Mouse (Mus musculus): ENCODE data around the gene Ctnnbl1. TPM values are rescaled to one million over a fixed set of nuclear protein-coding genes. Genes with fewer than 3 reads are reported as not detected.

Gene Ctnnbl1
- polyA plus RNA-seq, 1 experiment = 0.98 TPM

DNA sequence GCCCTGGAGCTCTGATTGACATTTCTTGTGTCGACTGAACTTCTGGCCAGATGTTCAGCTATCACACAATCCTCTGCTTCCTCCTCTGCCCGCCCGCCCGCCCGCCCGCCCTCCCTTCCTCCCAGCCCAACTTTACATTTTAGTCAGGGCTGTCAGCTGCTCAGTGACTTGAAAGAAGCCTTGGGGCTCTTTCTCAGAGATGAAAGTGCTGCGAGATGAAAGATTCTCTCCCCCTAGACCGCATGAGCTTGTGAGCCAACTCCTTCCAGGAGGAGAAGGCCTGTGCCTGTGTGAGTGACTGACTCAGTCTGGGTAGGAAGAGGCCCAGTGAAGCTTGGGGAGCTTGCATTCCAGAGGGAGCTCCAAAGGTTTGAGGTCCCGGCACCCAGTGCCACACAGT is 9.4 kb downstream of the Ctnnbl1 start:
- TF ChIP-seq GATA1 (IDR thresholded peaks at IDR 0.05; ENCODE audit: low read length) (no peak), TAL1 (IDR thresholded peaks at IDR 0.05; ENCODE audit: low read length) (no peak)
- Histone ChIP-seq H3K4me3 (replicated peaks) (no peak overlapping the region), H3K9me3 (ENCODE audit: control insufficient read depth, low read length) (no peaks in the 10 kb centered on the region), H3K36me3 (ENCODE audit: control insufficient read depth) (peaks cover 17% of the 10 kb centered on the region), H3K4me1 (ENCODE audit: control insufficient read depth) (peaks cover 6% of the 10 kb centered on the region), H3K27me3 (ENCODE audit: control insufficient read depth) (no peaks in the 10 kb centered on the region)

DNA sequence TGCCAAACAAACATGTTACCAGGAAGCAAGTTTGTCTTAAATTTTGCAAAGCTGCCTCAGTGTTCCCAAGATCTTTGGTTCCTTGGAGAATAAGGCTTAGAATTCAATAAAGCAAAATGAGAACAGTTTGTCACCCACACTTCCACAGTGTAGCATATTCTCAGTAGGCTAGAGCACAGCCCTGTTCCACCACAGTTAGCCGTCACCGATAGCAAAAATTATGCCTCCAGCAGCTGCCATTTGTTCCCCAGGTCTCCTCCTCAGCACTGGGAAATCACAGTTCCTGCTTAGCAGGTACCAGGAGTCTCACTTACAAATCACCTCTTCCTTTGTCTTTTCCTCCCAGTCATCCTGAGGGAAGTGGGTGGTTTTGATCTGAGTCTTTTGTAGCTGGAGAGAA is 10.8 kb downstream of the Ctnnbl1 start:
- H3K9me3 ChIP-seq (ENCODE audit: control insufficient read depth, low read length) = no peaks in the 10 kb centered on the region
- H3K27me3 ChIP-seq (ENCODE audit: control insufficient read depth) = no peaks in the 10 kb centered on the region
- peaks cover 17% of the 10 kb centered on the region for H3K4me1 ChIP-seq (ENCODE audit: control insufficient read depth)
- no peak overlapping the region for H3K4me3 ChIP-seq (replicated peaks)
- no peak for TF ChIP-seq TAL1 (IDR thresholded peaks at IDR 0.05; ENCODE audit: low read length)
- no peak for TF ChIP-seq GATA1 (IDR thresholded peaks at IDR 0.05; ENCODE audit: low read length)
- H3K36me3 ChIP-seq (ENCODE audit: control insufficient read depth) = peaks cover 21% of the 10 kb centered on the region

DNA sequence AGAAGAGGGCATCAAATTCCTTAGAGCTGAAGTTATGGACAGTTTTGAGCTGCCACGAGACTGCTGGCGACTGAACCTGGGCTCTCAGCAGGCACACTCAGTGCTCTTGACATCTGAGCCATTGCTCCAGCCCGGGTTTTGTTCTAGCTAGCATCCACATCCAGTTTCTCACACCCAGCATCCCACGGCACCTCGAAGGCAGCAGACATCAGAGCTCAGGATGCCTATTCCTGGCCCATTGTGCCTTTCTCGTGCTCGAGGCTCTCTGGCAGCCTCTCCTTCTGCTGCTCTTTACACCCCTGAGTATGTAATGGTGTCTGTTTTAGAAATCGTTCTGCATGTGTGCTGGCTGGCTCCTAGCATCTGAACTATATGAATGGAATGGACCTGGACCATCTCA is 13.3 kb downstream of the Ctnnbl1 start:
- no peaks in the 10 kb centered on the region for H3K27me3 ChIP-seq (ENCODE audit: control insufficient read depth)
- H3K9me3 ChIP-seq (ENCODE audit: control insufficient read depth, low read length) = no peaks in the 10 kb centered on the region
- no peak overlapping the region for H3K4me3 ChIP-seq (replicated peaks)
- TF ChIP-seq GATA1 (IDR thresholded peaks at IDR 0.05; ENCODE audit: low read length) = no peak
- TF ChIP-seq TAL1 (IDR thresholded peaks at IDR 0.05; ENCODE audit: low read length) = no peak
- peaks cover 25% of the 10 kb centered on the region for H3K36me3 ChIP-seq (ENCODE audit: control insufficient read depth)
- peaks cover 23% of the 10 kb centered on the region for H3K4me1 ChIP-seq (ENCODE audit: control insufficient read depth)

DNA sequence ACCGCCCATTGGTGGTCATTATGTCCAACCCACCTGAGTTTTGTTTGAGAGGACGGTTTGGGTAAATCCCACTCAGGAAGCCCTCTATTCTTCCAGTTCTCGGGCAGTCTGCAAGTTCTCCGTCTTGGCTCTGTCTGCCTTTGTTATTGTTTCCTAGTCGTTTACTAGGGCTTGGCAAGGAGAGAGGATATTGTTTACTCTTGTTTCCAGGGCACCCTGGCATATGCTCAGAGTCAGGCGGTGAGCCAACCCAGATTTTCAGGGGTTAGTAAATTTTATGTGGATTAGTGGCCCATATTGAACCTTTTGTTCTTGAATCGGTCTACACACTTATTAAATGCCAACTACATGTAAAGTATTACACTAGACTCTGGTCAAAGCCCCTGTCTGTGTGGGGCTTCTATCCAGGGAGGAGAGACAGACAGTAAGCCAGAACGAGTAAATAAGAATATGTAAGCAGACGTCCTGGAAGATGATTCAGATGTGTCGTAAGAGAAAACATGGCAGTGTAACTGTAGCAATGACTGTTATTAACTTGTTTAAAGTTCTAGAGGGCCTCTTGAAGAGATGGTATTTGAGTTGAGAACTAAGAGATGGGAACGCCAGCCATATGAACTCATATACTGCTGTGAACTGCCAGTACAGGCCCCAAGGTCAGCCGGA is 13.9 kb downstream of the Ctnnbl1 start:
- Histone ChIP-seq H3K9me3 (ENCODE audit: control insufficient read depth, low read length) (no peaks in the 10 kb centered on the region), H3K4me3 (replicated peaks) (no peak overlapping the region), H3K4me1 (ENCODE audit: control insufficient read depth) (peaks cover 24% of the 10 kb centered on the region), H3K36me3 (ENCODE audit: control insufficient read depth) (peaks cover 25% of the 10 kb centered on the region), H3K27me3 (ENCODE audit: control insufficient read depth) (no peaks in the 10 kb centered on the region)
- no peak for TF ChIP-seq GATA1 (IDR thresholded peaks at IDR 0.05; ENCODE audit: low read length)
- no peak for TF ChIP-seq TAL1 (IDR thresholded peaks at IDR 0.05; ENCODE audit: low read length)

DNA sequence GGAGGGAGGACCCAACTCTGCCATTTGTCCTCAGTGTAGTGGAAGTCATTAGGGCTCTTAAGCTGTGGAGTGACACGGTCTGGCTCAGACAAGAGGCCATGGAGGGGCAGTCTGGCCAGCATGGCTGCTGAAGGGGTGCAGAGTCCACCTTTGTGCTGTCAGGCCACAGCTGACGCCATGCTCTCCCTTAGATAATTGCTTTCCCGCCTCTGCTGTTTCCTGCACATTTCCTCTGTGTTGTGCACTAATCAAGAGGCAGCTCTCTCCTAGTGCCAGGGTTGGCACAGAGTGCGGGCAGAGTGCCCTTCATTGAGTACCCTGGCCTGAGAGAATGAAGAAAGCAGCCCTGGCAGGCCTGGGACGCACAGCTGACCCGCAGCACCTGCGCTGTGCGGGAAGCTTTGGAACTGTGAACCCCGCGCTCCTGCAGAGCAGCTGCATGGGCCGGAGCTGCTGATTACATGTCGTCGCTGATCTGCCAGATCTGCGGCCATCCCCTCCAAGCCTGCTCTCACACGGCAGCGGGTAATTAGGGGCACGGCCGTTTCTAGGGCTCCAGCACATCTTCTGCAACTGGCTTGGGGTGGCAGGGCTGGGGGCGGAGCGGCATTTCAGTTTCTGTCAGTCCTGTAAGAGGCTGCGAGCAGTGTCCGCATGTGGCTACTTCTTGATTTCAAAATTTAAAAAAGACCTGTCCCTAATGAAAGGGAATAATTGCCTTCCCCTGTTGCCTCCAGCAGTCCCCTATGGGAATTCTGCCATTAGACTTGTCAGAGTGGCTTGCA is 14.6 kb downstream of the Ctnnbl1 start:
- H3K4me3 ChIP-seq (replicated peaks) = no peak overlapping the region

DNA sequence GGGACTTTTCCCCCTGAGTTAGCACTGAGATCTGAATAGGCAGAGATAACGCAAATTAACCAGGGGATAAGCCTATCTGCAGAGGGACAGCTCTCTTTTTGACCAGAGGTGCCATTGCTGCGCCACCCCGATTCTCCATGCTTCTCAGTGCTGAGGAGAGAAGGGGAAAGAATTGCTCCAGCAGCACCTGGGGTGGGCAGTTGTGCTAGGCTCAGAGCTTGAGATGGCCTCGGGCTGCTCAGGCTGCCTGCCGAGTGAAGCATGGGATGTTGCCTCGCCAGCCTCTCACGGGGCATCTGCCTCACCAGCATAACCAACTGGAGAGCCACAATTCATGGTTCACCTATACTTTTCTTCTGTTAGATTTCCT is 15.2 kb downstream of the Ctnnbl1 start:
- TF ChIP-seq GATA1 (IDR thresholded peaks at IDR 0.05; ENCODE audit: low read length) = no peak
- no peak for TF ChIP-seq TAL1 (IDR thresholded peaks at IDR 0.05; ENCODE audit: low read length)
- H3K4me3 ChIP-seq (replicated peaks) = no peak overlapping the region
- no peaks in the 10 kb centered on the region for H3K9me3 ChIP-seq (ENCODE audit: control insufficient read depth, low read length)
- H3K36me3 ChIP-seq (ENCODE audit: control insufficient read depth) = peaks cover 25% of the 10 kb centered on the region
- no peaks in the 10 kb centered on the region for H3K27me3 ChIP-seq (ENCODE audit: control insufficient read depth)
- peaks cover 20% of the 10 kb centered on the region for H3K4me1 ChIP-seq (ENCODE audit: control insufficient read depth)

More for the DNA sequence above, 14.6 kb downstream of the Ctnnbl1 start:
- H3K9me3 ChIP-seq (ENCODE audit: control insufficient read depth, low read length) = no peaks in the 10 kb centered on the region
- peaks cover 22% of the 10 kb centered on the region for H3K4me1 ChIP-seq (ENCODE audit: control insufficient read depth)
- TF ChIP-seq GATA1 (IDR thresholded peaks at IDR 0.05; ENCODE audit: low read length) = no peak
- no peak for TF ChIP-seq TAL1 (IDR thresholded peaks at IDR 0.05; ENCODE audit: low read length)
- no peaks in the 10 kb centered on the region for H3K27me3 ChIP-seq (ENCODE audit: control insufficient read depth)
- peaks cover 25% of the 10 kb centered on the region for H3K36me3 ChIP-seq (ENCODE audit: control insufficient read depth)

DNA sequence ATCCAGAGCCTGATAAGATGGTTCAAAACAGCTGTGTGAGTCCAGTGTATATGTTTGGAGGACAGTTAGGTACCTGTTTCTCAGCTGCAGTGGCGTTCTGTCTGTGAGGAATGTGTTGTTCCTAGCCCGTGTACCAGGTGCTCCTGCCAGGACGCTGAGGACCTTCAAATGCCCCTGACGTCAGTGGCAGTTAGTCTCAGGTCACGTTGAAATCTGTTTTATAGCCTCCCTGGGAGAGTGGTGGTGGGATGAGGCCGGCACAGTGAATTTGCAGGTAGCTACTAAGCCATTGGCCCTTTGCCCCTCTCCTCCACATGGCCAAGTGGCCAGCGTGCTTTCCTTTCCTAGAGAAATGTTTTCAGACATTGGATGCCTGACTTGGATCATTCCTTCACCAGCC is 18.6 kb downstream of the Ctnnbl1 start:
- Histone ChIP-seq H3K4me3 (replicated peaks) (no peak overlapping the region), H3K4me1 (ENCODE audit: control insufficient read depth) (peaks cover 31% of the 10 kb centered on the region)
- no peak for TF ChIP-seq GATA1 (IDR thresholded peaks at IDR 0.05; ENCODE audit: low read length)
- TF ChIP-seq TAL1 (IDR thresholded peaks at IDR 0.05; ENCODE audit: low read length) = no peak

DNA sequence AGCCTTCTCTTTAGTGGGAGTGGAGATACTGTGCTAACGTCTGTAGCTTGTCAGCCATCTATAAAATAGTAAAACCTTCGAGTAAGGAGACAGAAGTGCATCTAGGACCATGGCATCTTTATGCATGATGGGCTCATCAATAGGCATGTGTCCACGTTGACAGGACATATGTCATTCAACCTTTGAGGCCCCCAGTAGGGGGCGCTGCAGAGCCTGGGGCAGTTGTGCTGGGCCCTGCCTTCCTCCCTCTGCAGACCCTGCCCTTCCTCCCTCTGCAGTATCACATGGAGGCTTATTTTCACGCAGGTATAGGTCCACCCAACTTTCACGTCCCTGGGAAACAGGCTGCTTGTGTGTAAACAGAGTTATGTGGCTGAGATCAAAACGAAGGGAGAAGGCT is 19.0 kb downstream of the Ctnnbl1 start:
- H3K9me3 ChIP-seq (ENCODE audit: control insufficient read depth, low read length) = no peaks in the 10 kb centered on the region
- no peaks in the 10 kb centered on the region for H3K27me3 ChIP-seq (ENCODE audit: control insufficient read depth)
- peaks cover 31% of the 10 kb centered on the region for H3K4me1 ChIP-seq (ENCODE audit: control insufficient read depth)
- no peak overlapping the region for H3K4me3 ChIP-seq (replicated peaks)
- peaks cover 10% of the 10 kb centered on the region for H3K36me3 ChIP-seq (ENCODE audit: control insufficient read depth)
- TF ChIP-seq TAL1 (IDR thresholded peaks at IDR 0.05; ENCODE audit: low read length) (no peak), GATA1 (IDR thresholded peaks at IDR 0.05; ENCODE audit: low read length) (no peak)

More for the DNA sequence above, 18.6 kb downstream of the Ctnnbl1 start:
- peaks cover 10% of the 10 kb centered on the region for H3K36me3 ChIP-seq (ENCODE audit: control insufficient read depth)
- no peaks in the 10 kb centered on the region for H3K27me3 ChIP-seq (ENCODE audit: control insufficient read depth)
- H3K9me3 ChIP-seq (ENCODE audit: control insufficient read depth, low read length) = no peaks in the 10 kb centered on the region

DNA sequence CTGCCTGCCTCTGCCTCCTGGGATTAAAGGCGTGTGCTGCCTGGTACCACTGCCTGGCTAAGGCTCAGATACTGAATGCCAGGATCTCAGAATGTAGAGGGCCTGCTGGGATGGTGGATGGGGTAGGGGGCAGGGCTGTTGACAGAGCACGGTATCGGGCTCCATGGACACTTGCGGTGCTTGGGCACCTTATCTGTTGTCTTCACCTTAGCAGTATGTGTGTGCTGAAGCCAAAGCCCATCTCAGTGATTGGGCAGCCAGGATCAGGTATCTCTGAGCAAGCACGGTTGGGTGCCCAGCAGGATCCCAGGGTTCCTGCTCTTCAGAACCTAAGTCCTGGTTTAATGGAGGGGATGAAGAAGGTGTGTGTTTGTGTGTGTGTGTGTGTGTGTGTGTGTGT is 21.2 kb downstream of the Ctnnbl1 start:
- peaks cover under 1% of the 10 kb centered on the region for H3K36me3 ChIP-seq (ENCODE audit: control insufficient read depth)
- H3K4me1 ChIP-seq (ENCODE audit: control insufficient read depth) = peaks cover 17% of the 10 kb centered on the region
- no peaks in the 10 kb centered on the region for H3K9me3 ChIP-seq (ENCODE audit: control insufficient read depth, low read length)
- no peak overlapping the region for H3K4me3 ChIP-seq (replicated peaks)
- TF ChIP-seq TAL1 (IDR thresholded peaks at IDR 0.05; ENCODE audit: low read length) (no peak), GATA1 (IDR thresholded peaks at IDR 0.05; ENCODE audit: low read length) (no peak)
- no peaks in the 10 kb centered on the region for H3K27me3 ChIP-seq (ENCODE audit: control insufficient read depth)

All from erythroblast, embryonic 14.5 days (primary cell).